Mouse (Mus musculus): Measurements from ENCODE around the gene Hvcn1.
"Not testable (repeated sequence)": the region's sequence is repeated elsewhere in the genome, so short reads cannot be mapped to it uniquely, and the experiment has no call there.

Gene Hvcn1

DNA sequence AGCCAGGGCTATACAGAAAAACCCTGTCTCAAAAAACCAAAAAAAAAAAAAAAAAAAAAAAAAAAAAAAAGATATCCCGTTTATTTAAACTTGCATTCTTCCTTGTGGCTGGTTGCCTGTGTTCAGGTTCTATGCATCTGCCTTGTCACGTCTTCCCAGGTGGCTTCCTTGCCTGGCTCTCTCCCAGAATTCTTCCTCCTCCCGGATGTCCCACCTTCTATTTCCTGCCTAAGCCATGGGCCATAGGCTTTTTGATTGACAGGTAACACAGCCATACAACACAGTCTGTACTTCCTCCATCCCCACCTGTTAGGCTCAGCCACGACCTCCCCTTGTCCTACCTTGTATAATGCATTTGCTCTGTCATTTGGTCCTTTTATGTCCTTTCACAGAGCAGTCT lies at the start of gene Hvcn1:
Gene Hvcn1 (plus strand): TSS at position 330 of the 400 bp plus-strand sequence.
- no peak for DNase-seq

DNA sequence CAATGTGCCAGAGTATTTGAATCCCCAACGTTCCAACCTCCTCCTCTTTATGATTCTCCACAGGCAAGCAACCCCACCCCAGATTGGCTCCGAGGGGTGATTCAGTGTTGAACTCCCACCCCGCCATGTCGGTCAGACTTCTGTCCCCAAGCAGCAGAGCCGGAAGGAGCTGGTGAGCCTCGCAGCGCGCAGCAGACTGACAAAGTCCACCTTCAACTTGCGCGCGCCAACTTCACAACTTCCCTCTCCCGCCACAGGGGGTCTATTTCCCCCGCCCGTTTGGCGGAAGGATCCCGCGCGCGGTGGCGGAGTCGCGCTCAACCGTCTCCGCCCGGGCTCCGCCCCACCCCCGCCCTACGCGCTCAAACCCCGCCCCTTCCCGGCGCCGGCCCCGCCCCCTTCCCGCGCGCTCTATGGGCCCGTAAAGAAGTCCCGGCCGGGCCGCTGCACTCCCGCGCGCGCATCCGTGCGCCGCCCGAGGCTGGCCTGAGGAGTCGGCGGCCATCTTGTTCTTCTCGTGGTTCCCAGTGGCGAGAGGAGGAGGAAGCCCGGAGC lies 48.7 kb upstream of the Hvcn1 start, which contains the start of gene Ppp1cc:
Gene Ppp1cc (plus strand): TSS at position 452 of the 555 bp plus-strand sequence.
- peak; percentile 89 to 92 for DNase-seq

DNA sequence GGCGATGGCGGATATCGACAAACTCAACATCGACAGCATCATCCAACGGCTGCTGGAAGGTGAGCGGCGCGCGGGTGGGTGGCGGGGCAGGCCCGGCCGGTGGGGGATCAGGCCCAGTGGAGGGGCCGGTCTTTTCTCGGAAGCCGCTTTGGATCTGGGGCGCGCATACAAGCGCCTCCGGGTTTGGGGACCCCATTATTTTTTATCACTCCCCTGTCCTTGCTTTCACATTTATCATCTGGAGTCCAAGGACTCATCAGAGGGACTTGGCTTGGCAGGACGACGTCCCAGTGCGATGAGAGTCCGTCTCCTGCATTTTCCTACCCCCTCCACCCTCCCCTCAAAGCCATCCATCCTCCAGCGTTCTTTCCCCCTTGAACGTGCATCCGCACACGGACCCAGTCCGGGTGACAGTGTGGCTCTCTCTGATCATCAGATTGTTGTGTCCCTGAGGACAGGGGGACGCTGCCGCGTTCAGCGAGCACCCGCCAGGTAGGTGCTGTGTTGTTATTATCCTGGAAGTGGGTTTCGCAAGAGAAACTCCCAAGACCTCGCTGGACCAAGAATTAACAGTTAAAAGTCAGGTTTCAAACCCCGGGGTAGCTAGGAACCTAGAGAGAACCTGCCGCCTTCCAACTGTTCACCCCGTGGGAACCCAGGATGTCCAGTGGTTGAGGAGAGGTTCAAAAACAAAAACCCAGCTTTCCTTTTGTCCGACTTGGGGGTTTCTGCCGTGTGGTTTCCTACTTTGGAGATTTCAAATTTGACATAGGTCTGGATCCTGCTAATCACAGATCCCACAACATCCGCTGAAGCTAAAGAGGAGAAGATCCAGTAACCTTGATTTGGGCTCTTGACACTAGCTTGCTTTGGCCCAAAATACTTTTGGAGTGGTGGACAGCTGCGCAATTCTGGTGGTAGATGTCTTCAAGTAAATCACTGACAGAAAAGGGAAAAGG lies 47.8 kb upstream of the Hvcn1 start:
- DNase-seq, result peak in 1 of 2 experiments; percentile 52

DNA sequence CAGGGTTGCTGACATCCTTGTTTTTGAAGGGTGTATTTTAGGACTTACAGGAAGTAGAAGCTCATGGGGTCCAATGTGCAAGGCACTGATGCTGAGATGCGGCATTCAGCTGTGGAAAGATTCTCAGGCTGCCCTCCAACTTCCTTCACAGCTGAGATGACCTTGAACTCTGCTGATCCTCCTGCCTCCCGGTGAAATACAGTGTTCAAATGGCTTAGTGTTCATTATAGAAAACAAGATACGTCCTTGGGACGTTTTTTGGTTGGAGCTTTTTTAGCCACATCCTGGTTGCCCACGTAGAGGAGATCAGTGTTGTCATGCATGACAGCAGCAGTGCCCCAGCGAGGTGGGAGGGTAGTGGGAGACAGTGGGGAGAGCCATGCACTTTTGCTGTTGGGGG lies 43.4 kb upstream of the Hvcn1 start:
- DNase-seq, result no peak

DNA sequence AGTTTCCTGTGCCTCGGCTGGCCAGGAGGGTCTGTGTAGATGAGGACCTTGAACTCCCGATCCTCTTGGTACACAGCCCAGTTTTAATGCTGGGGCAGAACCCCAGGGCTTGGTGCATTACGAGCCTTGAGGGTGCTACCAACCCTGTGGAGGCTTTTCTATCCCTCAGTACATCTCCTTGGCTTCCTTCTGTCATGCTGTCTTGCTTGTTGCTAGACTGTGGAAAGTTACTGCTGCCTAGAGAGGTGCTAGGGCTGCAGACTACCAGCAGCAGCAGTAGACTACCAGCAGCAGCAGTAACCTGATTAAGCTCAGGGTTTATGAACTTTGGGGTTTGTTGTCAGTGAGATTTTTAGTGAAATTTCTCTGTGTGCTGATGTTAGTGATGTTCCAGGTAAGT lies 42.6 kb upstream of the Hvcn1 start:
- DNase-seq, result no peak

DNA sequence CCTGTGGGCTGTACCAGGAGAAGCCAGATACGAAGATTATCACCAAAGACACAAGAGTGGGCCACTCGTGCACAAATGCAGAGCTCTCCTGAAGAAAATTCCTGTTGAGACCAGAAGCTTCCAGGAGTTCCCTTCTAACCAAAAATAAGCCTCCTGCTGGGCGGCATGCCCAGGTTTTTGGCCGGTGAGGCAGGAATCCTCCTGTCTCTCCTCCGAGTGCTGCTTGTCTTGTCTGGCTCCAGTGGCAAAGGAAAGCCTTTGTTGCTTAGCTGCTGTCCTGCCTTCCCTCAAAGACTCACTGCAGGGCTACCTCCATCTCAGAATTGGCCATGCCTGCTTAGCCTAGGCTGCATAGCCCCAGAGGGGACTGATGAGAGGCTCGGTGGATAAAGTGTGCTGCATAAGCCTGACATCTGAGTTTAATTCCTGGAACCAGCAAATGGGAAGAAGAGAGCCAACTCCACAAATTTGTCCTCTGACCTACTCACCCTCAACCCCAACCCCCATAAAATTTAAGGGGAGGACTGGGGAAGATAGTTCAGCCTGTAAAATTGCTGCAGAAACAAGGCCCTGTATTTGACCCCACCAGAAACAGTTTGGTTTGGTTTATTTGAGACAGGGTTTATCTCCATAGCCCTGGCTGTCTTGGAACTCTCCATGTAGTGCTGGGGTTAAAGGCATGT lies 41.2 kb upstream of the Hvcn1 start:
- peak; percentile 78 to 81 for DNase-seq

DNA sequence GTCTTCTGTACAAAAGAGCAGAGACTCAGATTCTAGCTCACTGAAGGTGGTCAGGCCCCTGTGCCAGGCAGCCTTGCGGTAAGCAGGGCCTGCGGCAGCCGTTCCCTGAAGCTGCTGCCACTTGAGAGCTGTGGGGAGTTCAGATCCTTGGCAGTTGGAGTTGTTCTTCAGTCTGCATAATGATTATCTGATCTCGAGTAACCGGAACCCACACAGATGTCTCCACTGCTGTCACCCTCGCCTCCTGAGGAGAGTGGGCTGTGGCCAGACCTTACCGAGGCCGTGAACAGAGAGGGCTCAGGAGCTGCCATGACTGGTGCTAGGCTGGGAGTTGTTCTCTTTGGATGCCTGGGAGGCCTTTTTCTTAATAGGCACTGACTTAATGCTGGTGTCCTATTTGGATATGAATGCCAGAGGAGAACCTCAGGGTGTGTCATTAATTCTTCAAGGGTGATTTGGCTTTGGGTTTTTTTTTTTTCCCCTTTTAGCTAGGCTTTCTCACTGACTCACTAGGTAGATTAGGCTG lies 39.9 kb upstream of the Hvcn1 start:
- peak; percentile 36 to 46 for DNase-seq

DNA sequence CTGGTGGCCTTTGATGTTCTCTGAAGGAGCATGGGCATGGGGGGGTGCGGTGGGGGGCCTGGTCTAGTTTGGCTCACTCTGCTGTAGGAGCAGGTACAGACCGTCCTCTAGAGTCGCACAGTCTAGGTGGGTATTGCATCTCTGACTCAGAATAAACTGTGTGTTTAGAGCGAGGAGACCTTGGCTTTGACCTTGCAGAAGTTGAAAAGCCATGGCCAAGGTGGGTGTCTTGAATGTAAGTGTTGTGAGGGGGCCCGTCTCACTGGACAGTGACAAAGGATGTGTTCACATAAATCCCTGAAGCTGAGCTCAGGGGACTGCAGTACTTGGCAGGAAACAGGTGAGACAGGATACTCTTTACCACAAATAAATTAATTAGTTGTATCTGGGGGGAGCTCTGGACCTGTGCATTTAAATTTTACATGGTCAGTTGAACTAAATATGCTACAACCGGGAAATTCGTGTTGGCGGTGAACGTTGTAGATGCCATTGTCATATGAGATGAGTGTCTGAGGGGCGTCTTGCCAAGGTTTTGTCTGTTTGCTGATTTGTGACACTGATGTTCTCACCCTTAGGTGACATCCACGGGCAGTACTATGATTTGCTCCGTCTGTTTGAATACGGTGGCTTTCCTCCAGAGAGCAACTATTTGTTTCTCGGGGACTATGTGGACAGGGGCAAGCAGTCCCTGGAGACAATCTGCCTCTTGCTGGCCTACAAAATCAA lies 38.1 kb upstream of the Hvcn1 start:
- peak in 1 of 2 experiments; percentile 23 for DNase-seq

DNA sequence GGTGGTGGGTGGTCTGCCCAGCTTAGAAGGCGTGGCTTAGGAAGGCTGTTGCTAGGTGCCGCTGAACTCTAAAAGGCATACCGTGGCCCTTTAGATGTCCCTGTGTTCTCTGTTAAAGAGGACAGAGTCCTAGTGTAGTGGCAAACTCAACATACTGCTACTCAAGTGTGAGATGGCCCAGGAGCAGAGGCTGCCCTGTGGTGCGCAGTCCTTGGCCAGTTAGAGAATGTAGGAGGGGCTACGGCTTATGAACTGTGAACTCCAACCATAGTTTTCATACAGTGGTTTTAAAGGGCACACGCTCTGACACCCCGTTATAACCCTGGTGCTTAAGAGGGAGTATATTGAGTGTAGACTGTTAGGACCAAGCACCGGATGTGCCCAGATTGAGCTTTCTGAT lies 35.5 kb upstream of the Hvcn1 start:
- no peak for DNase-seq

DNA sequence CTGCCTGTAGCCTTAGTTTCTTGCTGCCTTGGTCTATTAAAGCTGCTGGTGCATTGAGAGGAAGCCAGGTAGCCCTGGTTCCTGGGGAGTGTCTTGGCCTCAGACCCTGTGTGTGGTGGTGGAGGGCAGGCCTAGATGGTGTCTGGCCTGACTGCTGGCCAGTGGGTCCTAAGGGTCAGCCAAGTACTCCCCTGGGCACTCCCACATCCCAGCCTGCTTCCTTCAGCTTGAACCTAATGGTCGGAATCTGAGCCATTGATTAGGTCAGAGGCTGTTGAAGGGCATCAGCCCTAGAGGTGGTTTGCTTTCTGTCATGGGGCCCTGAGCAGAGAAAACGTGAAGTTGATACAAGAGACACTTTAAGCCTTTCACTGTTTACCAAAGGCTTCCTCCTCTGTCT lies 31.2 kb upstream of the Hvcn1 start:
- no peak for DNase-seq

DNA sequence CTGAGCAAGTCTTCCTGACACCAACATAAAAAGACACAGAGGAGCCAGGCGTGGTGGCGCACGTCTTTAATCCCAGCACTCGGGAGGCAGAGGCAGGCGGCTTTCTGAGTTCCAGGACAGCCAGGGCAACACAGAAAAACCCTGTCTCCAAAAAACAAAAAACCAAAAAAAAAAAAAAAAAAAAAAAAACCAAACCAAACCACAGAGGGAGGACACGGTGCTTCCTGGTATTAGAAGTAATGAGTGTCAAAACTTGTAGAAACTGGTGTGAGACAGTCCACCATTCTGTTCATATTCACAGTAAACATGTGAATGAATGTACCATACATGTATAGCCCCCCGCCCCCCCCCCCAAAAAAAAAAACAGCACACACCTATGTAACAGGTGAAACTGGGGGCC lies 30.6 kb upstream of the Hvcn1 start:
- no peak for DNase-seq

DNA sequence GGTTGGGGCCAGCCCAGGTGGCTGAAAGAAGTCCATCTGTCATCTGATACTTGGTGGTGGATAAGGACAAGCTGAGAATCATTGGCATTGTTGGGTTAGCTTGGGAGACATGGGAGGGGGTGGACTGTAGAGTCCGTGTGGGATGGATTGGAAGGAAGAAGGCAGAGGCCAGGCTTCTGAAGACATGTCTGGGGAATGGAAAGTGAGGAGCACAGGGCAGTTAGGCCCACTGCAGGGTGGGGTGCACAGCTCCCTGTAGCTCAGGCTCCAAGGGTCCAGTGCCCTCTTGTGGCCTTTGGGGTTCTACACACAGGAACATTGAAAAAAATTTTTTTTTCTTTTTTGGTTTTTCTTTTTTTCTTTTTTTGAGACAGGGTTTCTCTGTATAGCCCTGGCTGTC lies 30.2 kb upstream of the Hvcn1 start:
- peak; percentile 65 to 68 for DNase-seq

DNA sequence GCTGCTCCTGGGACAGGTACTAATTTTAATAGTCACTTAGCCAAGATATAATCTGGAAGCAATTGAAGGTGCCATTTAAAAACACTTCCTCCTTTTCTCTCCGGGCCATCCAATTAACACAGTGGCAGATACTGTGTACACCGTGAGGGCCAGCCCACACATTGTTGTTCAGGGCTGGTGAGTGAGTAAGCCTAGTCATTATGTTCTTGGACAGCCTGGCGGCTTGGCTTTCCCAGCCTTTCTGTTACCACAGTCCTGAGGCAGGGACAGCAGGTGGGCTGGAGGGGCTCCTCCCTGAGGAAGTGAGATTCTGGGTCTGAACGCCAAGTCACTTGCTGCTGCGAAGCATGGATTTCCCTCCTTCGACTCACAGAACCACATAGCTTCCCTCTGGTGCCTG lies 26.9 kb upstream of the Hvcn1 start:
- DNase-seq, result no peak

DNA sequence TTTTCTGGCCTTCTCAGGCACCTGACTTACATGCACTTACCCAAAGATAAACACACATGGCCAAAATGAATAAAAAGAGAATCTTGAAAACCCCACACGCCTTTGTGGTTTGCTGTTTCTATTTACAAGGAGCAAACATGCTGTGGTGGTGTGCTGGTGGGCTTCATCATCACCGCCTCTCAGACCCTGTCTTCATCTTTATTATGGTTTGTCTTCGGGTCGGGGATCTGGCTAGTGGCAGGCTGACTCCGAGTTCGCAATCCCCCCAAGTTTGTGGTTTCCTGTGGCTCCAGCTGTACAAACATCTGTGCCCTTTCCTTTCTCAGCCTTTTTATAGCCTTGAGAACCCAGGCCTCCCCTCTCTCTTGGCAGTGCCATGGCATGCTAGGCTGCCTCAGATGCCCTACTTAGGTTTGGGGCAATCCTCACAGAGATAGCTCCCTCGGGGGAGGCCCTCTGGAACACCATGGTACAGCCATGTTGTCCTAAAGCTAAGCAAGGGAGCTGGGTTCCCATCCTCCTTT lies 22.3 kb upstream of the Hvcn1 start:
- no peak for DNase-seq

DNA sequence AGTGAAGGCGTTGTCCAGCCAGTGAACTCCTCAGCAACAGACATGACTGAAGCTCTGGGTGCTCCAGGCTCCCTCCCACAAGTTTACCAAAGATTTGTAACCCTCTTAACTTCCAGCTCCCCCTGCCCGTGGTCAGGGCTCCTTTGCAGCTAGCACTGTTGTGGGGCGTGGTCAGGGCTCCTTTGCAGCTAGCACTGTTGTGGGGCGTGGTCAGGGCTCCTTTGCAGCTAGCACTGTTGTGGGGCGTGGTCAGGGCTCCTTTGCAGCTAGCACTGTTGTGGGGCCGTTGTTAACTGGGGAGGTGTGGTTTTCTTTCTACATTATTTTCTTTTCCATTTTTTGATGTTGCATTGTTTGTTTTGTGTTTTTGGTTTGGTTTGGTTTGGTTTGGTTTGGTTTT lies 21.7 kb upstream of the Hvcn1 start:
- DNase-seq, result not testable (repeated sequence)

DNA sequence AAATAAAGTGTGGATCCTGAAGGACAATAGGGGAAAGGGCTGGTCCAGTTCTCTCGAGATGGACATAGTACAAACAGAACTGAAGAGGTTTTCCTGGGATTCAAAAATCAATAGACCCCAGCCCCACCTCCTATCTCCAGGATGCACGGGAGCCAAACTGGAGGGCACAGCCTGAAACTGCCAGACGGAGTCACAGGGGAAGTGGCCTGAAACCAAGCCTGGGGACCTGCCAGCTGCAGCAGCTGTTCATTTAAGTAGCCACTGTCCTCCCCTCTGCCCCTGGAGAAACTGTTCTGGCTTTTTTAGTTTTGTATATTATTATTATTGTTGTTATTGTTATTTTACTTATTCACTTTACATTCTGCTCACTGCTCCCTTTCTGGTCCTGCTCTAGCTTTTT lies 17.5 kb upstream of the Hvcn1 start:
- DNase-seq, result no peak

DNA sequence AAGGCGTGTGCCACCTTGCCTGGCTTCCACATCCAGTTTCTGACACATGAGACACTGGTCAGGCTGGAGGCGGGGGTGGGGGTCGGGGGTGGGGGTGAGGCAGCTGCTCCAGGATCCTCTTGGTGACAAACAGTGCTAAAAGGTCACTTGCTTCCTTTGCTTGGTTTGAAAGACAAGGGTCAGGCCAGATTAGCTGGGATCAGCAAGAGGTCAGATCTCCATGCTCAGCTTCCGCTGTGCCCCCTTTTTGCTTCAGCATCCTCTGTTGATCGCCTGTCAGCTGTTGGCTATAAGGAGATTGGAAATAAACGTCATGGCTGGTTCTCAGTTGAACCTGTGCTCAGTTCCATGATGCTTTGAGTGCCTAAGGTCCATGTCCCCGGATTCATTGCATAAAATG lies 16.1 kb upstream of the Hvcn1 start:
- no peak for DNase-seq

DNA sequence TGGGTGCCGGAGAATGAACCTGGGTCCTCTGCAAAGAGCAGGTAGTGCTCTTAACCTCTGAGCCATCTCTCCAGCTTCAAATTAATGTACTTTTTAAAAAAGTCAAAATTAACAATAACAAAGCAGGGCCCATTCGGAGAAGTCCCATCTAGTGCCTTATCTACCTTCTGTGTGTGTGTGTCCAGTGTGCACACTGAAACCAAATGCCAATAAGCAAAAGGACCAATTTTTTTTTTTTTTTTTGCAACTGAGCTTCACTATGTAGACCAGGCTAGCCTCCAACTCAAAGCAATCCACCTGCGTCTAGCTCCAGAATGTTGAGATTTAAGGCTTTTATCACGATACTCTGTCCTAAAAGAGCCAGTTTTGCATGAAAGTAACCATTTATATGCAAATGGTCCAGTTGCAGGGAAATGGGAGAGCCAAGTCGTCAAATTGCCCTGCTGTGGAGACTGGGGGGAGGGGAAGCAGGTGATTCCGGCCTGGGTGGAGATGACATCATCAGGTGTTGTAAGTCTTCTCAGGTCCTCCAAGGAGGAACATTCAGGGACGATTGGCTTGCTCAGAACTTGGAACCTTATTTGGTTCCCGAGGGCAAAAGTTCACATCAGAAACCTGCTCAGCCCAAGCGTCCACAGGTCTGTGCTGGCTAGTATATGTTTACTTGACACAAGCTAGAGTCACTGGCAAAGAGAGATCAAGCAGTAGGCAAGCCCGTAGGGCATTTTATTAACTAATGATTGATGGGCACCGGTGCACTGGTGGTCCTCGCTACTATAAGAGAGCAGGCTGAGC lies 15.1 kb upstream of the Hvcn1 start:
- DNase-seq, result no peak

DNA sequence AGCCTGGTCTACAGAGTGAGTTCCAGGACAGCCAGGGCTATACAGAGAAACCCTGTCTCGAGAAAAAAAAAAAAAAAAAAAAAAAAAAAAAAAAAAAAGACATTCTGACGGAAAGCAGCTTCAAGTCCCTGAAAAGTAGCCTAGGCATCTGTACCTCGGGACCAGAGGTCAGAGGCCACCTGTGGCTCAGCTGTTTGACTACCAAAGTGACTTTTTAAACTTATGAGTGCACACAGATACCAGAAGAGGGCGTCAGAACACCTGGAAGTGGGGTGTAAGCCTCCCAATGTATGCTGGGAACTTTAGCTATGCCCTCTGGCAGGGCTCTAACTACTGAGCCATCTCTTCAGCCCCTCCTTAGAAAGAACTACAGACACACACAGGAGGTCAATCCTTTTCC lies 14.3 kb upstream of the Hvcn1 start:
- DNase-seq, result no peak

DNA sequence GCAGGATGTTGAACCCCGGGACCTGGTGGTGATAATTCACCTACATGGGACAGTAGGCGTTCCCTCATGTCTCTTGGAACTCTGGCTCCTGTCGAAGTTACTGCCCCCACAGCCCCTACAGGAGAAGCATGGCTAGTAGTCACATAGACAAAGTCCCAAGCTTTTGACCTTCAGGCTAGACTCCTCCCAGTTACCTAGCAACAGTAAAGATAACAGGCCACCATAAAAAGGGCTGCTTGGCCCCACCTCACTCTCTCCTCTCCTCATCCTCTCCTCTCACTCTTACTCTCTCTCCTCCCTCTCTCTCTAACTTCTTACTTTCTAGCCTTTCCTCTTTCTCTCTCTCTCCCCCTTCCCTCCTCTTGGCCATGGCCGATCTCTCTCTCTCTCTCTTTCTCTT lies 5.7 kb upstream of the Hvcn1 start:
- DNase-seq, result no peak

DNA sequence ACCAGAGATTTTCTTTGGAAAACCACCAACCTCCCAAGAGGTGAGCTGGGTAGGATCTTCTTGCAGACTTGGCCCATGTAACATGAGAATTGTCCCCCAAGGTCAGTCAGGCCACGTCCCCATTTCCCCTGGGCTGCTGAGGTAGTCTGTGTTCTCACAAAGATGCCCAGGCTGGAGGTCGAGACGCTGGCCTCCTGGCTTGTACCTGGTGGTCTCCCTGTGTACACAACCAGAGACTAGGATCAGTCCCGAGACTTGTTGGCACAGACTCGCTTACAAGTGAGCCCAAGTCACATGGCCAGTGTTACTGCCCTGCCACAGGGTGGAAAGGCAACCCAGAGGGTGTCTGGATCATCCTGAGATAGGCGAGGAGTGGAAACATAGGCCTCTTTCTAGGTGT lies 4.7 kb upstream of the Hvcn1 start:
- DNase-seq, result no peak

DNA sequence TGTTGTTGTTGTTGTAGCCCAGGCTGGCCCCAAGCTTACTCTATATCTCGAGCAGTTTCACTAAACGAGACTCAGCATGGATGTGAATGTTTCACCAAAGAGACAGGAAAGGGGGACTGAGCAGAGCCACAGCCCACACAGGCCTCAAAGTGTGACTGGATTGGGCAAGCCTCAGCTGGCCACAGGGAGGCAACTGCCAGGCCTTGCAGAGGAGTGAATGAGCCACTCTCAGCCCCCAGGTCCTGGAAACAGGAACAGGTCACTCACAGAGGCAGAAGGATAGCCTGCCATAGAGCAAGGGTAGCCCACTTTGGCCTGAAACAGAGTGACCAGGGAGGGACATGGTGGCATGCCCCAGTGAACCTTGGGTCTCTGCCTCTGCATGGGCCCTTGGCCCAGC lies 2.4 kb upstream of the Hvcn1 start:
- no peak for DNase-seq
